Comparison of ENCODE assay signal across 25 mouse cellular contexts in genomic region chr6:148551097-148551496, GRCm38 (mm10).
DNase-seq lines count a peak whose midpoint lies in the region; ATAC-seq and TF ChIP-seq lines count a peak whose summit lies in the region.
"Had no signal": no experiment of that assay in that cellular context is flagged by ENCODE, and none has a peak within 500 bp of the region (broad histone marks: within the 10 kb centered on the region; RNA-seq: fewer than 3 reads in every experiment).

No protein-coding gene starts in this region.

- H3K9me3 ChIP-seq in kidney, embryonic 15.5 days (replicated peaks) = no peaks in the 10 kb centered on the region
- H3K9me3 ChIP-seq in lung, embryonic 14.5 days (ENCODE audit: low read depth, low read length) = no peaks in the 10 kb centered on the region
- H3K9me3 ChIP-seq: embryonic facial prominence, embryonic 10.5 days; embryonic facial prominence, embryonic 13.5 days; forebrain, embryonic 12.5 days; forebrain, embryonic 15.5 days; G1E; hindbrain, embryonic 12.5 days; hindbrain, embryonic 15.5 days had no signal

- H3K9ac ChIP-seq in kidney, embryonic 15.5 days = no peak overlapping the region
- H3K9ac ChIP-seq in lung, embryonic 14.5 days = no peak overlapping the region
- H3K9ac ChIP-seq: embryonic facial prominence, embryonic 13.5 days; forebrain, embryonic 12.5 days; forebrain, embryonic 15.5 days; hindbrain, embryonic 12.5 days; hindbrain, embryonic 15.5 days had no signal

- peak; percentile 67 for ATAC-seq in kidney, embryonic 15.5 days (replicated peaks; ENCODE audit: low FRiP score)
- ATAC-seq in lung, embryonic 14.5 days (ENCODE audit: insufficient read depth) = no peak
- ATAC-seq: forebrain, embryonic 15.5 days; Patski had no signal

- no peak overlapping the region for H3K4me3 ChIP-seq in kidney, embryonic 15.5 days (replicated peaks)
- no peak overlapping the region for H3K4me3 ChIP-seq in lung, embryonic 14.5 days (ENCODE audit: low read depth, low read length)
- H3K4me3 ChIP-seq: embryonic facial prominence, embryonic 10.5 days; embryonic facial prominence, embryonic 13.5 days; erythroblast, embryonic 14.5 days; forebrain, embryonic 12.5 days; forebrain, embryonic 15.5 days; heart, adult 2 months; hindbrain, embryonic 12.5 days; hindbrain, embryonic 15.5 days had no signal

- no peak overlapping the region for H3K27ac ChIP-seq in kidney, embryonic 15.5 days
- no peak overlapping the region for H3K27ac ChIP-seq in lung, embryonic 14.5 days (ENCODE audit: low read depth)
- H3K27ac ChIP-seq: embryonic facial prominence, embryonic 10.5 days; embryonic facial prominence, embryonic 13.5 days; forebrain, embryonic 12.5 days; forebrain, embryonic 15.5 days; heart, adult 2 months; hindbrain, embryonic 12.5 days; hindbrain, embryonic 15.5 days had no signal

- no peak for TF ChIP-seq CTCF in lung, embryonic 14.5 days (IDR thresholded peaks at IDR 0.05; ENCODE audit: low read depth)

- WGBS in kidney, embryonic 15.5 days = 38% methylated on average over 3 of the region's 3 CpGs
- WGBS in lung, embryonic 14.5 days = 34% methylated on average over 3 of the region's 3 CpGs

- no peak overlapping the region for H3K4me2 ChIP-seq in kidney, embryonic 15.5 days
- no peak overlapping the region for H3K4me2 ChIP-seq in lung, embryonic 14.5 days
- H3K4me2 ChIP-seq: embryonic facial prominence, embryonic 13.5 days; forebrain, embryonic 12.5 days; forebrain, embryonic 15.5 days; heart, embryonic 11.5 days; hindbrain, embryonic 12.5 days; hindbrain, embryonic 15.5 days had no signal

- peaks cover 11% of the 10 kb centered on the region for H3K4me1 ChIP-seq in kidney, embryonic 15.5 days
- H3K4me1 ChIP-seq in lung, embryonic 14.5 days (ENCODE audit: insufficient read depth) = peaks cover 3% of the 10 kb centered on the region; the same call in 1 of the 2 replicates
- H3K4me1 ChIP-seq: forebrain, embryonic 12.5 days; forebrain, embryonic 15.5 days; hindbrain, embryonic 12.5 days; hindbrain, embryonic 15.5 days had no signal

- H3K27me3 ChIP-seq in kidney, embryonic 15.5 days = no peaks in the 10 kb centered on the region
- no peaks in the 10 kb centered on the region for H3K27me3 ChIP-seq in lung, embryonic 14.5 days (ENCODE audit: insufficient read depth, low read length)
- H3K27me3 ChIP-seq: CH12.LX; embryonic facial prominence, embryonic 13.5 days; forebrain, embryonic 12.5 days; forebrain, embryonic 15.5 days; hindbrain, embryonic 12.5 days; hindbrain, embryonic 15.5 days; Patski had no signal

- peak; percentile 27 for DNase-seq in heart, adult 11 months
- no peak for DNase-seq in heart, adult 8-10 months (ENCODE audit: low spot score)
- no peak for DNase-seq in kidney, adult 18-20 months
- DNase-seq in lung, embryonic 14.5 days = peak; percentile 40
- DNase-seq in lung, postnatal 25 days (ENCODE audit: low spot score) = no peak
- DNase-seq: adrenal gland, postnatal 10 days; adrenal gland, postnatal 36 days; B cell, adult 2 months; cerebellum, adult 18-20 months; cerebellum, adult 9-10 months; cerebellum, postnatal 14 days; gastrocnemius, postnatal 25 days; heart, adult 2 months had no signal

- no peaks in the 10 kb centered on the region for H3K36me3 ChIP-seq in kidney, embryonic 15.5 days
- H3K36me3 ChIP-seq in lung, embryonic 14.5 days (ENCODE audit: insufficient read depth) = no peaks in the 10 kb centered on the region
- H3K36me3 ChIP-seq: embryonic facial prominence, embryonic 10.5 days; embryonic facial prominence, embryonic 13.5 days; forebrain, embryonic 12.5 days; forebrain, embryonic 15.5 days; G1E; hindbrain, embryonic 12.5 days; hindbrain, embryonic 15.5 days had no signal

Comparison
In these comparisons a context has a peak if more than half of its experiments do, and no peak if none do; other contexts are left out.
1. DNase-seq: peak in heart, adult 11 months (single experiment) and lung, embryonic 14.5 days (single experiment); none in heart, adult 8-10 months (single experiment), kidney, adult 18-20 months (single experiment) and lung, postnatal 25 days (single experiment).